Mouse (Mus musculus): ENCODE data around the gene Adamts7.

Gene Adamts7

GRCm38 (mm10) chr9:90232781-90233690, 70.2 kb downstream of the Adamts7 start:
- intact Hi-C loops (cut with DNase I), result no loop called here

- intact Hi-C loops (cut with DNase I), result no loop called here
Observed at GRCm38 (mm10) chr9:90233906-90234419, 71.1 kb downstream of the Adamts7 start.

- intact Hi-C loops (cut with DNase I), result no loop called here
Observed at GRCm38 (mm10) chr9:90234786-90235185, 71.9 kb downstream of the Adamts7 start.

- intact Hi-C loops (cut with DNase I), result no loop called here
Observed at GRCm38 (mm10) chr9:90235258-90235882, 72.5 kb downstream of the Adamts7 start.

GRCm38 (mm10) chr9:90236817-90237216, 73.9 kb downstream of the Adamts7 start:
- intact Hi-C loops (cut with DNase I), result no loop called here

- intact Hi-C loops (cut with DNase I), result no loop called here
Observed at GRCm38 (mm10) chr9:90237232-90238062, 74.6 kb downstream of the Adamts7 start.

- intact Hi-C loops (cut with DNase I), result no loop called here
Observed at GRCm38 (mm10) chr9:90240560-90240959, 77.7 kb downstream of the Adamts7 start.

GRCm38 (mm10) chr9:90241041-90241440, 78.2 kb downstream of the Adamts7 start:
- intact Hi-C loops (cut with DNase I), result no loop called here

- intact Hi-C loops (cut with DNase I), result no loop called here
Observed at GRCm38 (mm10) chr9:90241618-90242017, 78.7 kb downstream of the Adamts7 start.

GRCm38 (mm10) chr9:90242291-90242690, 79.4 kb downstream of the Adamts7 start:
- intact Hi-C loops (cut with DNase I), result no loop called here

GRCm38 (mm10) chr9:90242855-90243254, 80.0 kb downstream of the Adamts7 start:
- intact Hi-C loops (cut with DNase I), result no loop called here

- intact Hi-C loops (cut with DNase I), result no loop called here
Observed at GRCm38 (mm10) chr9:90244301-90245151, 81.7 kb downstream of the Adamts7 start.

- intact Hi-C loops (cut with DNase I), result no loop called here
Observed at GRCm38 (mm10) chr9:90245206-90245605, 82.3 kb downstream of the Adamts7 start.

- intact Hi-C loops (cut with DNase I), result no loop called here
Observed at GRCm38 (mm10) chr9:90245781-90246180, 82.9 kb downstream of the Adamts7 start.

GRCm38 (mm10) chr9:90247316-90247715, 84.4 kb downstream of the Adamts7 start:
- intact Hi-C loops (cut with DNase I), result no loop called here

- intact Hi-C loops (cut with DNase I), result no loop called here
Observed at GRCm38 (mm10) chr9:90248326-90248725, 85.5 kb downstream of the Adamts7 start.

GRCm38 (mm10) chr9:90249036-90249435, 86.2 kb downstream of the Adamts7 start:
- intact Hi-C loops (cut with DNase I), result no loop called here

- intact Hi-C loops (cut with DNase I), result no loop called here
Observed at GRCm38 (mm10) chr9:90250141-90250775, 87.4 kb downstream of the Adamts7 start.

- intact Hi-C loops (cut with DNase I), result no loop called here
Observed at GRCm38 (mm10) chr9:90250964-90251750, 88.3 kb downstream of the Adamts7 start.
